Mouse (Mus musculus): ENCODE results near the gene Nupr1.

DNA sequence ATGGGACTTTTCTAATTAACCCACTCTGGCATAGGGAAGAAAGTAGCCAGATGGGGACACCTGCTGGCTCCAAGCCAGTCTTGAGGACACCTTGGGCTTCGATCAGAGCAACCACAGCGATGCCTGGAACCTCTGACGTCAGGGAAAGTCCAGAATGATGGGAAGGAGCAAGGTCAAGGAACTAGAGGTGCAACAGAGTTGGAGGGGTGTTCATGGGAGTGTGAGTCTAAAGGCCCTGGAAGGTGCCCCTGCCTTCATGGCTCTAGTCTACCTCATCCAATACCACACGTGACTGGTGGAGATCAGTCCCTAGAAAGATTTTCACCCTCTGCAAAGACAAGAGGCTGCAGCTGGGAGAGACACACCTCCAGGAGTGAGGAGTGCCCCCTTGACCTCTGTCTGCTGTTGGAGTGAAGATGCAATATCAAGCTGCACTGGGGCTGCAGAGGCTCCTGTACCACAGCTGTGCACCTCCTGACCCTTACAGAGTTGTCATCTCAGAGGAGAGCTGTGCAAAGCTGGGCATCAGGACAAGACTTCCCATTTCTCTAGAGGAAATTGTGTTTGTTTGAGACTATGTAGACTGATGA lies 46.1 kb upstream of the Nupr1 start:
- TF ChIP-seq POLR2A (IDR thresholded peaks at IDR 0.05; ENCODE audit: extremely low read depth, insufficient read depth, low read length) (no peak), CTCF (IDR thresholded peaks at IDR 0.05; ENCODE audit: low read depth, low read length) (no peak)

Data from liver, adult 2 months (tissue).